Mouse (Mus musculus) neural tube, embryonic 11.5 days (tissue): ENCODE results near the gene Rab11fip4. TPM values are rescaled to one million over a fixed set of nuclear protein-coding genes. Genes with fewer than 3 reads are reported as not detected.
A peak's percentile ranks its signal among the peaks of the same experiment; 100 is the strongest.

ENCODE experiments used
- ATAC-seq: fragments of 200-750 bp; cut with Nextera tagmentation; 2 replicates; pipeline ENCODE4 v1.8.0; 2017; ENCODE audit warnings: moderate number of reproducible peaks, mild to moderate bottlenecking, moderate TSS enrichment, moderate library complexity; ENCODE audit not compliant: insufficient read depth, low FRiP score, low TSS enrichment
- DNase-seq: peaks from one replicate; pipeline ENCODE4 v3.0.0-alpha.2; 2015; ENCODE audit warnings: low spot score
- H3K27ac ChIP-seq: fragments of 300-500 bp; sonication (generic); 2 replicates; pipeline ENCODE4 v1.5.1; 2014; ENCODE audit warnings: low read depth, mild to moderate bottlenecking, low read length
- H3K27me3 ChIP-seq: fragments of 300-500 bp; sonication (generic); 2 replicates; pipeline ENCODE4 v1.6.1; 2014; ENCODE audit warnings: mild to moderate bottlenecking, low read length, mixed read lengths; ENCODE audit not compliant: control insufficient read depth, insufficient read depth
- H3K36me3 ChIP-seq: fragments of 300-500 bp; sonication (generic); 2 replicates; pipeline ENCODE4 v1.6.1; 2014; ENCODE audit warnings: mild to moderate bottlenecking, low read length, moderate library complexity, mixed read lengths; ENCODE audit not compliant: control insufficient read depth, insufficient read depth
- H3K4me1 ChIP-seq: fragments of 300-500 bp; sonication (generic); 2 replicates; pipeline ENCODE4 v1.6.1; 2014; ENCODE audit warnings: low read length, mixed read lengths; ENCODE audit not compliant: control insufficient read depth, insufficient read depth
- H3K4me2 ChIP-seq: fragments of 300-500 bp; sonication (generic); 2 replicates; pipeline ENCODE4 v1.6.1; 2014; ENCODE audit warnings: low read depth, mild to moderate bottlenecking, moderate library complexity
- H3K4me3 ChIP-seq: fragments of 300-500 bp; sonication (generic); 2 replicates; pipeline ENCODE4 v1.5.1; 2014; ENCODE audit warnings: low read depth, low read length
- H3K9ac ChIP-seq: fragments of 300-500 bp; sonication (generic); 2 replicates; pipeline ENCODE4 v1.6.1; 2014; ENCODE audit warnings: mild to moderate bottlenecking, low read length
- H3K9me3 ChIP-seq: fragments of 300-500 bp; sonication (generic); 2 replicates; pipeline ENCODE4 v1.6.1; 2016; ENCODE audit warnings: low read length; ENCODE audit not compliant: control insufficient read depth
- WGBS: fragments of 180-500 bp; shearing (Covaris S2); extraction: QIAGEN DNeasy Blood & Tissue Kit; methylation state at CpG from one replicate; pipeline ENCODE4 v1.1.7; 2014; 5-methylcytosine and 5-hydroxymethylcytosine counted together
- polyA plus RNA-seq: library from polyadenylated mRNA; unstranded; fragments of >200 nt; fragmentation: Nextera tagmentation; extraction: Ambion mirVana; gene quantifications from 2 replicates; pipeline ENCODE4 v1.2.1, GENCODE M21; 2014

The Rab11fip4 gene
- polyA plus RNA-seq = 13.6 and 15.2 TPM in 2 replicates

GRCm38 (mm10) chr11:79590664-79591590, at the start of gene Rab11fip4:
Gene Rab11fip4, plus strand, starts transcription at chr11:79591212.
- Histone ChIP-seq H3K27me3 (peaks cover 19% of the 10 kb centered on the region), H3K9me3 (no peaks in the 10 kb centered on the region), H3K36me3 (no peaks in the 10 kb centered on the region), H3K9ac (peak within 1 kb of the TSS; percentile 85), H3K4me2 (peak within 1 kb of the TSS; percentile 88), H3K27ac (peak within 1 kb of the TSS; percentile 42; the same call in 1 of the 2 replicates), H3K4me1 (peaks cover 5% of the 10 kb centered on the region; the same call in 1 of the 2 replicates), H3K4me3 (peak within 1 kb of the TSS; percentile 61)
- WGBS = 1% methylated on average over 86 of the region's 98 CpGs
- peak; percentile 68 for ATAC-seq
- peak; percentile 76 for DNase-seq

DNA sequence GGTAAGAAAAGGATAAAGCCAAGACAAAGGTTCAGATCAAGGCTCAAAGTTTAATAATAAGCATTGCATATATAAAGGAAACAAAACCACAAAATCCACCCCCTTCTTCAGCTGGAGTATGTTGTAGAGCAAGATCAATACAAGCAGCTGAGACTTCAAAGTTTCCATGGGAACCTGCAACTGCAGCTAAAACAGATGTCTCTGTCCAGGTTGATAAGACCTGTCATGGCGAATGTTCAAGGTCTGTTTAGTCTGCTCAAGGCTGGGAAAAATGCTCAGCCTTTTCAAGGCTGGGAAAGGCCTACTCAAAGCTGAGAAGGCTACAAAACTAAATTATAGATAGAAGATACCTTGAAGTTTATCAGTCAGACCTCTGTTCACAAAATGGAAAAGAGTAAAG, 38.4 kb upstream of the Rab11fip4 start:
- no peak for DNase-seq
- Histone ChIP-seq H3K9ac (no peak overlapping the region), H3K4me3 (no peak overlapping the region), H3K27me3 (no peaks in the 10 kb centered on the region), H3K4me1 (no peaks in the 10 kb centered on the region), H3K36me3 (peaks cover 11% of the 10 kb centered on the region), H3K9me3 (no peaks in the 10 kb centered on the region), H3K4me2 (no peak overlapping the region), H3K27ac (no peak overlapping the region)
- no peak for ATAC-seq
- 90% methylated on average over 1 of the region's 1 CpGs for WGBS

- Histone ChIP-seq H3K36me3 (peaks cover 8% of the 10 kb centered on the region; the same call in 1 of the 2 replicates), H3K4me1 (no peaks in the 10 kb centered on the region), H3K9me3 (no peaks in the 10 kb centered on the region), H3K9ac (no peak overlapping the region), H3K4me3 (no peak overlapping the region), H3K4me2 (no peak overlapping the region), H3K27ac (no peak overlapping the region), H3K27me3 (no peaks in the 10 kb centered on the region)
- no peak for ATAC-seq
- WGBS = 88% methylated on average over 4 of the region's 4 CpGs
- DNase-seq = no peak
Observed at GRCm38 (mm10) chr11:79560536-79560935, 30.5 kb upstream of the Rab11fip4 start.

GRCm38 (mm10) chr11:79563493-79563892, 27.5 kb upstream of the Rab11fip4 start:
- H3K4me1 ChIP-seq = no peaks in the 10 kb centered on the region
- peaks cover 11% of the 10 kb centered on the region for H3K36me3 ChIP-seq
- no peak overlapping the region for H3K27ac ChIP-seq
- H3K4me2 ChIP-seq = no peak overlapping the region
- ATAC-seq (no peak), DNase-seq (no peak)
- WGBS = 92% methylated on average over 7 of the region's 7 CpGs
- H3K9ac ChIP-seq = no peak overlapping the region
- no peaks in the 10 kb centered on the region for H3K27me3 ChIP-seq
- no peaks in the 10 kb centered on the region for H3K9me3 ChIP-seq
- no peak overlapping the region for H3K4me3 ChIP-seq

GRCm38 (mm10) chr11:79566947-79567346, 24.1 kb upstream of the Rab11fip4 start:
- Histone ChIP-seq H3K4me1 (no peaks in the 10 kb centered on the region), H3K36me3 (peaks cover 11% of the 10 kb centered on the region), H3K9me3 (no peaks in the 10 kb centered on the region), H3K4me2 (no peak overlapping the region), H3K4me3 (no peak overlapping the region), H3K27ac (no peak overlapping the region), H3K27me3 (no peaks in the 10 kb centered on the region), H3K9ac (no peak overlapping the region)
- ATAC-seq (no peak), DNase-seq (no peak)
- WGBS = 66% methylated on average over 1 of the region's 1 CpGs

DNA sequence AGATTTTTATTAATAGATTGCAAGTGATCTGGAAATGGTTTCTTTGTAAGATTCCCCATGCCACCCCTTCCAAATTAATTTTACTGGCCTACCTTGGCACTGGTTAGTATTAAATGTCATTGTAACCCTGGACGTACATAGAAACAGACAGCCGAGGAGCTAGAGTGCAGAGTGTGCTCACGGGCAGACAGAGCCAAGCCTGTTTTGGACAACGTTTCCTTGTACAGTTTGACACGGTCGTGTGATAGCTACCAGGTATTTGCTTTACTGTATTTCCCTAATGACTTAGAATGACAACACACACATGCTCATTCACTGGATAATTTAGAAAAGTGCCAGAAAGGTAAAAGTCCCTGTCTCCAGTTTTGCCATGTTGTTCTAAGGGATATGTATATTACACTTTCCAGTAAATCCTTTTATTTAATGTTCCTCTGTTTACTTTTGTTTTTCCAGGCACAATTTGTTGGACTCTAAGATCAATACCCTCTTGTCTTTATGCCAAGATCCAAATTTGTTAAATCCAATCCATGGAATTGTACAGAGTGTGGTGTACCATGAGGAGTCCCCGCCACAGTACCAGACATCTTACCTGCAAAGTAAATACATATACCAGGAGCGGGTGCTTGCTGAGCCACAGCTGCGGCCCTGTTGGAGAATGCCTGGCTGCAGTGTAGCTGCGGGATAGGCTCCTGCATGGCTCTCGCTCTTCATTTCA, 22.7 kb upstream of the Rab11fip4 start:
- Histone ChIP-seq H3K27ac (no peak overlapping the region), H3K27me3 (no peaks in the 10 kb centered on the region), H3K9ac (no peak overlapping the region), H3K9me3 (no peaks in the 10 kb centered on the region), H3K36me3 (peaks cover 11% of the 10 kb centered on the region), H3K4me1 (no peaks in the 10 kb centered on the region), H3K4me2 (no peak overlapping the region), H3K4me3 (no peak overlapping the region)
- no peak for DNase-seq
- no peak for ATAC-seq
- WGBS = 88% methylated on average over 11 of the region's 11 CpGs

GRCm38 (mm10) chr11:79570319-79570718, 20.7 kb upstream of the Rab11fip4 start:
- Histone ChIP-seq H3K4me2 (no peak overlapping the region), H3K27me3 (no peaks in the 10 kb centered on the region), H3K9me3 (no peaks in the 10 kb centered on the region), H3K9ac (no peak overlapping the region), H3K4me1 (no peaks in the 10 kb centered on the region), H3K36me3 (peaks cover 7% of the 10 kb centered on the region), H3K4me3 (no peak overlapping the region), H3K27ac (no peak overlapping the region)
- WGBS = 80% methylated on average over 2 of the region's 2 CpGs
- no peak for DNase-seq
- no peak for ATAC-seq

- ATAC-seq (no peak), DNase-seq (no peak)
- Histone ChIP-seq H3K9ac (no peak overlapping the region), H3K4me2 (no peak overlapping the region), H3K36me3 (peaks cover 2% of the 10 kb centered on the region), H3K27ac (no peak overlapping the region), H3K4me3 (no peak overlapping the region), H3K4me1 (no peaks in the 10 kb centered on the region), H3K9me3 (no peaks in the 10 kb centered on the region), H3K27me3 (no peaks in the 10 kb centered on the region)
- WGBS = 78% methylated on average over 3 of the region's 3 CpGs
Observed at GRCm38 (mm10) chr11:79573836-79574235, 17.2 kb upstream of the Rab11fip4 start.
